Mouse (Mus musculus): ENCODE results near the gene Dhx8.

GRCm38 (mm10) chr11:101768721-101769120 is 36.0 kb downstream of the Dhx8 start:
- TF ChIP-seq POLR2A (IDR thresholded peaks at IDR 0.05; ENCODE audit: insufficient read depth, low read length): no peak
- no peak for TF ChIP-seq CTCF (IDR thresholded peaks at IDR 0.05; ENCODE audit: low read depth, low read length)
